Mouse (Mus musculus) fibroblast of lung, adult 2 months (primary cell): ENCODE measurements around the gene Ralgapa2.
A peak's percentile ranks its signal among the peaks of the same experiment; 100 is the strongest.

Source experiments
- DNase-seq: peaks from one replicate; pipeline ENCODE4 v3.0.0-alpha.2; 2011; ENCODE audit warnings: low read depth

Gene Ralgapa2

DNA sequence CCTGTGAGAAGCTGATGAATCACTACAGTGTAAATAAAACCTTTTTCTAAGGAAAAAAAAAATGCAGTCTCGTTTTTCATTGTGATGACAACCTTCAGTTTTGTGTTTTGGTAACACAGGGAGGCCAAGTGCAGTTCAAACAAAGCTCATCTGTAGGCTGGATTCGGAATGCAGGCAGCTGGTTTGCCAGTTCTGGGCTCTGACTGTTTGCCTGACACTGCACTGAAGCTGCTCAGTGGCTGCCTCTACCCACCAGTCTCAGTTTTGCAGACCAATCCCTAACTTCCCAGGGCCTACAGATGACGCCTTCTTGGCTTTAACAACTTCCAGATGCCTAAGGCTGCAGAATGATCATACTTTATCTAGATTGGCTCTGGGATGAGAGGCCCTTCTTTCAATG lies 205.1 kb downstream of the Ralgapa2 start:
- peak; percentile 71 for DNase-seq

DNA sequence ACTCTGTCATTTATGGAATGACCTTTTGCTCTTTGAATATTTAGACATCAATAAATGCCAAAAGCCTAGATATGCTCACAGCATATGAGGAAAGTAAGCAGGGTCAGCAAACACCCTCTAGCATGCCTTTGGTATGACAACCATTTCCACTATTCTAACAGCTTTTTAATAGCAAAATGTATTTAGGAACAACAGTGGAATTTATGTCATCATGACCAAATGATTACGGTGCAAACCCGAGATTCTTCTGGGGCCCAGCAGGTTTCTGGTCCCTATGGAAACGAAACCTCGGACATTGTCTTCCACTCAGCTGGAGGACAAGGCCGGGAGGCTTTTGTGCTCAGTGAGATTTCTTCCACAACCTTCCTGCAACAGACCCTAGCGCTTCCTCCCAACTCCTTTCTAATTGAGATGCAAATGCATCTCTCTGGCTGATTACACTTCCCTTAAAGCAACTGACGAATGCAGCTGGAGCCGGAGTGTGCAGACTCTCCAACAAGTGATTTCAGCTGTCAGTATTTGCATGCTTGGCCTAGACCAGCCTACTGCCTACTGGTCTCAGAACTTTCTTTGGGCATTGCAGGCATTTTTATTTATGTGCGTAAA lies 209.9 kb downstream of the Ralgapa2 start:
- no peak for DNase-seq

DNA sequence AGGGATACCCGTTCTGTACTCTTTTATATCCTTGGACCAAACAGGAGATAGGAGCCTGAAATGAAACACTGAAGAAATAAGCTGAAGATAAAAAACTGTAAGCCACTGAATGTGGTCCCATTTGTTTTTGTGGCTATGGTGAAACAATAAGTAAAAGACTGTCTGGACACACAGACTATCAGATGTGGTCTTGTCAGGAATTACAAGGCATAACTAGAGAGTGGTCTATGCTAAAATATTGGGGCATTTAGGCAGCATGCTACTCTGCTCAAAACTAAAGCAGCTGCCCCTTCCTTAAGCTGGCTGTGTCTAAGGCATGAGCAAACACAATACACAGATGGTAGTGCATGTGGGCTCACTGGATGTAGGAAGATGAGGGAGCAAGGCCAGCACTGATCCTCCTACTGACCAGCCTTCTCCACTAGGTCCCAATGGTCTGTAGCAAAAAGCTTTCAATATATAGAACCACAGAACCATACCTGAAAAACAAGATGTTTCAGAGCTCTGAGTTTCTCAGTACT lies 211.6 kb downstream of the Ralgapa2 start:
- DNase-seq: no peak

DNA sequence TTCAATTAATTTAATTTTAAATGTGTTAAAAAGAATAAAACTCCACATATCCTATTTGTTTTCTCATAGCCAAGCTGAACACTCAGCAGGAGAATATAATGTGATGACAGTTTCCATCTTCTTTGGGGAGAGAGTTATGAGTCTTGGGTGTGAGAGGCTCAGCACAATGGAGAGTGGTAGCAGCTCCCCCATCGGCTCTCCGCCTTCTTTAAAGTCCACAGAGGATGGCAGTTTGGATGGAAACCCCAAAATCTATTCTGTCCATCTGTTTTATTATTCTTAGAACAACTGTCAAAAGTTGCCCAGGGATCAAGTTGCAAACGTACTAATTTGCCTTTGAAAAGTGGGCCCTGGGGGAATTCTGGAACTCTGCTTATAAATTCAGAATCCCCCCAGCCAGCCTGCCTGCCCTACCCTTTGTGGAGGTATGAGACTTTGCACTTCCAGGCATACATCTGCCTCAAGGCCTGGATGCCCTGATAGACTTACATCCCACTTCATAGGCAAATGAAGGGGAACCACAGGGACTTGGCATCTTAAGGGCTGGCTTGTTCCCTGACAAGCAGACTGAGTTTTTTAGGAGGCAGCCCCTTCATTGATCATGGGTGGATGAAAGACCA lies 212.2 kb downstream of the Ralgapa2 start:
- no peak for DNase-seq

DNA sequence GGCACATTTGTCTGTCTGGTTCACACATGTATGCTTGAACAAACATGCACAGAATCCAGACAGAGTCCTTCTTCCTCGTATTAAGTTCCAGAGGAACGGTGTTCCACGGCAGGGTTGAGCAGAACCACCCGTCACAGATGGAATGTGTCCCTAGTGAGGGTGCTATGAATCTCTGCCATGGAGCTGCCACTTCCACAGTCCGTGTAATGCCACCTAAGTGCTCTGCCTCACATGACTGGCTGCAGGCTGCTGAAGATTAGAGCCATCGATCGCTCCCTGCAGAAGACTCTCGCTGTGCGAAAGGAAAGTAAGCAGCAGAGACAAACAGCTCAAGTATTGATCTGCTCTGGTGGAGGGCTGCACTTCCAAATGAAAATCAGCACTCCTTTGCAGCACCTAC lies 218.6 kb downstream of the Ralgapa2 start:
- no peak for DNase-seq

DNA sequence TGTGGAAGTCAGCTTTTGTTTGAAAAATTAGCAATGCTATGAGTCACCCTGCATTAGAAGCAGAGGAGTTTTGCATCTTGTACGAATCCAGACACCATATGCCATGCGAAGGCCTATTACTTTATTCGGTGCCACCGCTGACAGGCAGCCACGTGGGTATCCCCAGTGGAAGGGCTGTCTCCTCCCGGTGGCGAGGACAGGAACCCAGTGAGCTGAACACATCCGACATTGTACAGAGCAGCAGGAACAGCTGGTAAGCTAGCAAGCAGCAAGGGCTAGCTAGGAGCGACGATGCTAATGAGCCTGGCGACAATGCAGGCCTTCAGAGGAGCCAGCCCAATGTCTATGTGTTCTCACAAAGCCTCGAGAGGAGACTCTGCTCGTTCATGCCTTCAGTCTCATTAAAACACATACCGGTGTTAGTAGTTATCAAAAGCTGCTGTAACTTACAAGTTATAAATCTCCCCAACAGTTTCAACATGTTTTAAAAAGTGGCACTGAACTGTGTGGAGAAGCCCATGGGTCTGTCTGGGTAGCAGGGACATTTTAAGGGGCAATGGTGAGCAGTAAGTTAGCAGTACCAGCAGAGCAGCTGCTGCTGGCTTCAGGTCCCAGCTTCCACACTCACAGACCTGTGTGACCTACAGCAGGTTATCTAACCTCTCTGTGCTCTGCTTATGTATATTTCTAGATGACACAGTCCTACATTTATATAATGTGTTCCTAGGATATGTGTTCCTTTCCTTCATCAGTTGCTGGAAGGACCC lies 221.1 kb downstream of the Ralgapa2 start:
- DNase-seq: no peak

DNA sequence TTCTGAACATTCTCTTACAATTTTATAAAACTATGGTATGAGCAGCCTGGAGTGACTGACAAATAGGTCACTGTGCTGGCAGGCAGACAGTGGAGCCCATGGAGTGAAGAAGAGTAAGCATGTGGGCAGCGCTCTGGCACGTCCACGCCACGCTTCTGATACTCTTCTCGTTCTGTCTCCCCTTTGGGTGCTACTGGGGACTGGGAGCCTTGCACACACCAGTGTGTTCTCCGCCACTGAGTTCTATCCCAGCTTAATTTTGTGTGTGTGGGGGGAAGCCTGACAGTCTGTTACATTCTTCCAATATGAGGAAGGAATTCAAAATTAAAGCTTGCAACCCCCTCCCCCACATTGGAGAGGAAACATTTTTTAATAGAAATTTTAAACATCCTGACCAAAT lies 221.8 kb downstream of the Ralgapa2 start:
- DNase-seq: no peak

DNA sequence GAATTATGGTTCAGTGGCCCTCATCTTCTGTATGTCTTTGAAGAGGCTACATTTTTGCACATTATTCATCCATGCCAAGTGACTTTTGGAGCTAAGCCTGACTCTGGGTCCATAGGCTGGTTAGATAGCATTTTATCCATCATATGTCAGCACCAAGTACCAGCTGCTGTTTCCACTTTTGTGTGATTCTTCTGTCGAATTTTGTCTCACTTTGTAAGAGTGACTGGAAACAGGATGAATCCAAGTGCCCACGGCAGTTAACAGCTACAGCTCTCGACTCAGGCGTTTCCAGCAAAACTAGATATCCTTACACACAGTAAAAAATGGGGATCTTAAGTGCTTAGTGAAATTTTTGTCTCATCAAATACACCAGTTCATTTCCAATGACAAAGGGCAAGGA lies 222.8 kb downstream of the Ralgapa2 start:
- no peak for DNase-seq

DNA sequence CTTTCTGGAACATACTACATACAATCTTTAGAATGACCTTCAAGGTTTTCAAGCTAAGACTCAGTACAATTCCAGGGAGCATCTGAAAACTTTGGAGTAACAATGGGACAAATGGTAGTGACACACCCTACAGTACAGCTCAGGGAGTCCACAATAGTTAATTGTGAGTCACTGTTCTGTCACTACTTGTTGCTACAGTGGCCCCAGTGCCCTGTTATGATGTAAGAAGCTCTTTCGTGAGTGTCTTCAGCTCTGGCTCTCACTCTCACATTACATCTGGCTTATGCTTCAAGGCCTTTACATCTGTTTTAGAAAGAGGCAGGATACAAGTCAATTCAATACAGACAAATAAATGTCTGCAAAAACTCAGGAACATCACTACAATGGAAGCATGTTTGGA lies 223.8 kb downstream of the Ralgapa2 start:
- no peak for DNase-seq

DNA sequence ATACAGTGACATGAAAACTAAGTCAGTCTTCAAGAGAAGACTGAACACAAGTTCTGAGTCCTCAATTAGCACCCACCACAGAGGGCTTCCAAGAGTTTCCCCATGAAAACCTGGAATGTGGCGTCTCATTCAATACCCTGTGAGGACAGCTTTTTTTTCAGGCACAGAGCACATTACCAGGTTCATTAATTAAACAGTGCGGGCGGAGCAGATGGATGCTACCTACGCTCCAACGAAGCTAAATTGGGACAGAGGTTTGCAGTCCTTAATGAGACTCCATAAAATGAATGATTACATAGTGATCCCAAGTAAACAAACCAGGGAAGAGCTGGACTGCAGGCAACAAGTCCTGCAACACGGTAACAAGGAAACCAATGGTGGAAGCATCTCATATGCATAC lies 224.6 kb downstream of the Ralgapa2 start:
- no peak for DNase-seq

DNA sequence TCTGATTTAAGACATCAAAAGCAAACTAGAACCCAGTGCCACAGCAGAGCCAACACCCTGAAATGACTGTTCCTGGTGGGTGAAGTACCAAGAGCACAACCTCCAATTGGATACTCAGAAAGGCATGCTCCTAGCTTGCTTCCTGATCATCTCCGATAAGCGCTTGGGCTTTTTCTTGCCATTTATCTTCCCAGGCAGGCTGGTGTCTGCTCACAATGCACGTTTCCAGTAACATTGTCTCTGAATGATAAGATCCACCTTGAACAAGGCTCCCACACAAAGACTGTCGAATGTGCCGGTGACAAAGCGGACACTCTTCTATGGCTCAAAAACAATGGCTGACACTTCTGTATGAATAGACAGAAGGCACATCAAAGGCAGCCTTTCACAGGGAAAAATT lies 230.8 kb downstream of the Ralgapa2 start:
- DNase-seq: no peak

DNA sequence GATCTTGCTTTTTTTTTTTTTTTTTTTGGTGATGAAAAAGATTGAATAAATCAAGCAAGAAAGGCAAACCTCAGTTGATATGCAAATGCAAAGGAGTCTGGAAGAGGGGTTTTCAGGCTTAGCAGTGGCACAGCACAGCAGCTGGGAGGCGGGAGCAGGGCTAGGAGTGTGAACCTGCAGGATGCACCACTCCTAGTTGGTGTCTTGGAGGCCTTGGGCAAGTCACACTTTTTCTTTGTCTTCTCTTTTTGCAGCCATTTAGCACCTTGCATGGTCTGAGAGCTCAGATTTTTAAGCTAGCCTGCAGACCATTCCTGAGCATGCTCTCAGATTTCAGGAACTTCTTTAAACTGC lies 231.2 kb downstream of the Ralgapa2 start:
- no peak for DNase-seq

DNA sequence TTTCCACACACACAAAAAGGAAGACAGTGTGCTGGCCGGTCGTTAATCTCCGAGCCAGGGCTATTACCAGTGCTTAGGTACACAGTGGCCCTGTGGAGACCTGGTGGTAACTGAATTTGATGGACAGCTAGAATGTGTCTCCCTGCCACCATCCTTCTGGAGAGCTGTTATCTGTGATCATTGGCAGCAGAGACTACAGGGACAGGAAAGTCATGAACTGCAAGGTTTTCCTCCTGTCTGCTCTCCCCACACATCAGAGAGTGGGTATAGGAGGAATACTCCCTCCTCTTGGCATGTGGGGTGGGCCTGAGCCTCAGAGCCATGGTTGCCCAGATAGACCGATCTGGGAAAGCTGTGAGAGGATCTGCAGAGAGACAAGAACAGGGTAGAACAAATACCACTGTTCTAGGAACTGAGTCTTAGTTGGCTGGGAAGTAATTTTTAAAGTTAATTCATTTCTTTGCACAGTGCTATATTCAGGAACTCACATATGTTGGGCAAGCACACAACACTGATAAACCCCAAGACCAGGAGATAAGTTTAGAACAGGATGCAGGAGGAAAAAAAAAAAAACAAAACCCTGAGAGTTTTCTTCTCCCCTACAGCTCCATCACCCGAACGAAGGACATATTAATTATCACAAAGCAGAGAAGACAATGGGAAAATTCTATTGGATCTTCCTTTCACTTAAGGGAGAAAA lies 231.8 kb downstream of the Ralgapa2 start:
- no peak for DNase-seq

DNA sequence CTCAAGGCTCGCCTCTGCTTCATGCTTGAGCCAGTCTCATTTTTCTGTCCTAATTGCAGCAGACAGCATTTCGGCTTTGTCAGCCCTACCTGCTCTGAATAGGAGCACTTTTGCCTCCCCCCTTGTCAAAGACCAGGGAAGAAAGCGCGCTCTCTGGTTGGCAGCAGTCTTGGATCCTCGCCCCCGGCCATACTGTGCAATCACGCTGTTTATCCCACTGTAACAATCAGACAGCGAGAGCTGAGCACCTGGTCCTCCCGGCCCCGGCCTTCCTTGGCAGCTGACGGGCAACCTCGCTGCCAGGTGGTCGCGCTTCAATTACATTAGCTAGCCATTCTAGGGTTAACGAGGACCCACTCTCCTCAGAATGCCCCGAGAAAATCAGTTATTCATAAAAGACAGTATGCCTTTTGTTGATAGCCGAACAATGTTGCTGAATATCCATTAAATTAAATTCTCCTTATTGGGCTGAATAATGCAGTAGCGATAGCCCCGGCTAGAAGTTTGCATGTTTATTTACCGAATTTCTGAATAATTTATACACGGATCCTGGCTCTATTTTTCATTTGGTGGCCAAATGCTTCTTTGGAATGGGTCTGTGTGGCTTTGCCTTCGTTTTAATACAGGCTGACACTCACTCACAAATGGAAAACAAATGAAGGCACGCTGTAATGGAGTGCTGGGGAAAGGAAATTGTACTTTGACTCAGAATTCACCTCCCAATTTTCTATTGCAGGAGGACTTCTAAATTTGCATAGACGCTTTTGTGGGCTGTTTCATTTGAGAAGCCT lies 232.5 kb downstream of the Ralgapa2 start:
- no peak for DNase-seq

DNA sequence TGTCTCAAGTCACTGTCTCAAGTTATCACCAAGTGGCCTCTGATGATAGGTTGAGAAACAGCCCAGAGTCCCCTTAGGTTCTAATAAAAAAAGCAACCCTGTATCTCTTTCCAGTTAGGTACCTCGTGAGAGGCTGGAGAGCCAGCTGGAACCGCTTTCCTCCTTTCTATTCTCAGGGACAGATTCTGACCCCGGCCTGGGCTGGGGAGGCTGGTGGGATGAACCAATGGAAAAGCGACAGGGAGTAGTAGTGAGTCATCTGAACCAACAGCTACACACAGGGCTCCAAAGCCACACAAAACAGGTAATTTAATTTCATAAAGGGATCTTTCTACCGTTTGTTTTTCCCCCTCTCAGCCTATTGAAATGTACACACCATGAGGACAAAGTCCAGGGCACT lies 233.8 kb downstream of the Ralgapa2 start:
- DNase-seq: no peak

DNA sequence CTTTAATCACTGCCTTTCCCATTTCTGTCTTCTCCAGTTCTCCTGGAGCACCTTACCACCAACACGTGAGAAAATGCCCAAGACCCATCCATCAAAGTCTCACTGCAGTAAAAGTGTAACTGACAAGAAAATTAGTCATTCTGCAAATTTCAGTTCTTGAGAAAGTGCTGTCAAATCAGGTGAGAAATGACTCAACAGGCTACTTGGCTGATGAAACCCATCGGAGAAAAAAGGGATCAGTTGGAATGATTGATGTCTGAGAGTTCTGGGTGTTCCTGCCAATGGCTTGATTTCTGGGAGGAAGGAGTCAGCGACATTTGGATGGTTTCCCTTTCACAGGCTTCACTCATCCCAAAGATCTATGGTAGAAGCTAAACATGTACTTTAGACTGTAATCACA lies 245.6 kb downstream of the Ralgapa2 start:
- no peak for DNase-seq

DNA sequence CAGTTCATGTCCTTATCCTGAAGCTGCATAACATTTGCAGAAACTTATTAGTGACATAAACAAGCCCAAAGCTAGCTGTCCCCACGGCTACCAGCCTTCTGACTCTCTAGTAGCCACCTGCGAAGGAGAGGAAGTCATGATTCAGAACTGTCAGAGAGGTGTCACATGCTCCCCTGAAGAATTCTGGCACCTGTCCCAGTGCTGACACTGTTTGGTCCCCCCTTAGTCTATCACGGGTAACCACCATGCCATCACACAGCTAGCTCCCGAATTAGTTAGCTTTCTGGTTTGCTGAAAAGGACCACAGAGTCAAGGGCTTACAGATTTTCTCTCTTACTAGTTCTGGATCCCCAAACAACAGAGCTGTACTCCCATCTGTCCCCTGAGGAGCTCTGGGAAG lies 247.1 kb downstream of the Ralgapa2 start:
- no peak for DNase-seq

DNA sequence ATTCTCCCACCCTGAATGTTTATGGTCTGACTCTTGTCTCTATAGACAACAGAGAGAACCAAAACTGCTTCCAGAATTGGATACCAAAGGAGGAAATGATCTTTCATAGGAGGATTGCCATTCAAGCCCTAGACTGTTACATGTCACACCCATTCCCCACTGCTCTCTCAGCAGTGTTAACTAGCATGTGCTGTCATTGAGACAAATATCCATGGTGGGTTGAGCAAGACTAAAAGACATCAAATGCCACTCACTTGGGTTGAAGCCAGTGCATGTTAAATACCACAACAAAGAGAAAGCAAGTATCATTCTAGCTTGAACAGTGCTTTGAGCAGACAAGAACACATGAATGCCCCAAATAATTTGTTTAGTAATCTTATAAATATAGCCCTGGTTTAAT lies 249.2 kb downstream of the Ralgapa2 start:
- no peak for DNase-seq

DNA sequence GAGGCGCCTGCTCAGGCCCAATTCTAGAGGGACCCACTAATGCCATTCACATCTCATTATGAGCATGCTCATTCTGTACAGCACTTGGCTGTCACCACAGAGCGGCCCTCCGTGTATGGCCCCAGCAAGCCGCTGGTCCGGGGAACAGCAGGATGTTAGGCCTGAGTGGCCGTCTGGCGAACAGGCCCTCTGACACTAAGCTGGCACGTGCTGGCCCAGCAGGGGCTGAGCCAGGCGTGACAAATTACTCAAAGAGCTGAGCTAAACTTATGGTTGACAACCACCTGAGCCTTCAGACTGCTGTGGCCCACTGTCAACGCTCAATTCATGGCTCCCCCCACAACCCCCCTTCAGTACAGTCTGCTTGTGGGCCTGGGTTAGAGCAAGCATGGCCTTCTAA lies 249.9 kb downstream of the Ralgapa2 start:
- no peak for DNase-seq

DNA sequence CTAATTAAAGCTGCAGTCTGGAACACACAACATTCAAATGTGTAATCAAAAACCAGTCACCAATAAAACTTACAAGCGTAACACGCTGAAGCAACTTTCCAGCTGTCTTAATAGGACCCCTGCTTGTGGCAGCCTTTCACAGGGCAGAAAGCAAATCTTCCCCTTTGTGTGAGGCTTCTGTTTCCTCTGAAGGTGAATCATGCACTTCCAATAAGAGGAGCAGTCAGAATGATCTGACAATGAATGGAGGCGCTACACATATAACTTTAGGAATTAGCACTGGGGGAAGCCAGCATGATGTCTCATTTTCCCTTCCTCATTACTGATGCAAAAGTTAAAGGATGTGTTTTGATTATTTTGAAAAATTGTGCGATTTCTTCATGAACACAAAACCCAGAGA lies 251.0 kb downstream of the Ralgapa2 start:
- no peak for DNase-seq

DNA sequence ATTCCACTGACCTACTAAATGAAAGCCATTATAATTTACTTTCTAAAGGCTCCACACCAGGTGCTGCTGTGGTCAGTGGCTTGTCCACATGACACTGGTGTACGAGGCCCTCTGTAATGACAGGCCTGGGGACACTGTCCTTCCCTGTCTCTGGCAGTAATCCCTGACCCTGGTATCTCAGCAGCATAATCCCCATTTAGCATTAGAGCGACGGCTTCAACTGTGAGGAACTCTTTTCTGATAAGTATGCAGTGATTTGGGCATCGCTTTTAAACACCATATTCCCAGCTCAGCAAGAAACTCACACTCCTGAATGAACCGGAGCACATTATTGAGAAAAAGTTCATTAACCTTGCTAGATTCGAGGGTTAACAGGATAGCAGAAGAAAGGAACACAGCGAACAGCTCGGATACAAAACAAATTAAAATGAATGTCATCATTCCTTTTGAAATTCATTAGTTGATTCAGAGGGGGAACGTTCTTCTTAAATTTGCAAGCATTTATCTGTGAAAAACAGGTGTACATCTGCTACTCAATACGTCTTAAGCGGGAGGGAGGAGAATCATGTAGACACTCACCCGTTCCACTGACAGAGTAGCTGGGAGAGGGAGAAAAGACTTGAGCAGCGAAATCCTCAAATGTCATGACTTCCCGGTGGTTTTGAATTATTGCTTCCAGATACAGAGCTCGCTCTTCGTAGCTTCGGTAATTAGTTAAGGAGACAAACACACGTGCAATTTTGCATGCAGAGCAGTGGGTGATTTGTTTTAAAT lies 252.2 kb downstream of the Ralgapa2 start:
- no peak for DNase-seq
